Mouse (Mus musculus) C2C12 (cell line): Measurements from ENCODE around the gene Itprip.

Experiments
- CEBPB ChIP-seq: IDR thresholded peaks from one replicate; pipeline ENCODE4 v1.6.1; 2011; ENCODE audit warnings: low read depth, mild to moderate bottlenecking, control low read depth, moderate library complexity
- CTCF ChIP-seq: IDR thresholded peaks from one replicate; pipeline ENCODE4 v1.5.1; 2011; ENCODE audit not compliant: control insufficient read depth, insufficient read depth, insufficient read length
- FOSL1 ChIP-seq: IDR thresholded peaks from one replicate; pipeline ENCODE4 v1.8.0; 2011; ENCODE audit warnings: mild to moderate bottlenecking, low read length; ENCODE audit not compliant: poor library complexity, insufficient read depth, severe bottlenecking
- MAX ChIP-seq: IDR thresholded peaks from one replicate; pipeline ENCODE4 v1.6.1; 2011; ENCODE audit warnings: mild to moderate bottlenecking, control low read depth
- MYOD1 ChIP-seq: IDR thresholded peaks from one replicate; pipeline ENCODE4 v1.6.1; 2011; ENCODE audit warnings: low read depth; ENCODE audit not compliant: control insufficient read depth, insufficient read length
- MYOG ChIP-seq: IDR thresholded peaks from one replicate; pipeline ENCODE4 v1.6.1; 2011; ENCODE audit not compliant: control insufficient read depth, insufficient read length; ENCODE audit errors: extremely low read depth
- USF1 ChIP-seq: IDR thresholded peaks from one replicate; pipeline ENCODE4 v1.6.1; 2011; ENCODE audit warnings: low read depth, mild to moderate bottlenecking, control low read depth, moderate library complexity

DNA sequence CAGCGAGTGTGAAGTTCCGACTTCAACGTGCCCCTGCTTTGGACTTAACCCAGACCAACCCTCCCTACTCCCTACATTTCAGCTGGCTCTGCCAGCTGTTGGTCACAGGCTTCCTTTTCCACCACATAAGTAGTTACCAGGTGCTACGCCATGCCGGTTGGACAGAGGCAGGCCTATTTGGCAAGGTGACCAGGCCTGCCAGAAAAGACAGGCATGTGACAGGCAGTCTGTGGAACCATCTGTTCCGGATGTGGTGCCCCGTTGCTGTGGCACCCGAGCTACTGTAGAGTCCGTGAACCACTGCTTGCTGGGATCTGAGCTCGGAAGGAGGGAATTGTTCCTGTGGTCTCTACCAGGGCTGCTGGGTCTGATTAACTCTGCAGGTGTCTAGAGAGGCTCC lies 31.7 kb downstream of the Itprip start:
- no peak for TF ChIP-seq CTCF
- no peak for TF ChIP-seq CEBPB
- no peak for TF ChIP-seq MAX
- TF ChIP-seq MYOG, result no peak
- TF ChIP-seq USF1, result peak; percentile 47
- peak; percentile 82 for TF ChIP-seq MYOD1
- no peak for TF ChIP-seq FOSL1
